Mouse (Mus musculus): ENCODE measurements around the gene Dnmt1.

Dnmt1 gene

GRCm38 (mm10) chr9:20976216-20976960 is 16.7 kb upstream of the Dnmt1 start, which contains the start of gene S1pr2:
Gene S1pr2, minus strand, starts transcription at chr9:20976781.
- DNase-seq: peak; percentile 95

DNA sequence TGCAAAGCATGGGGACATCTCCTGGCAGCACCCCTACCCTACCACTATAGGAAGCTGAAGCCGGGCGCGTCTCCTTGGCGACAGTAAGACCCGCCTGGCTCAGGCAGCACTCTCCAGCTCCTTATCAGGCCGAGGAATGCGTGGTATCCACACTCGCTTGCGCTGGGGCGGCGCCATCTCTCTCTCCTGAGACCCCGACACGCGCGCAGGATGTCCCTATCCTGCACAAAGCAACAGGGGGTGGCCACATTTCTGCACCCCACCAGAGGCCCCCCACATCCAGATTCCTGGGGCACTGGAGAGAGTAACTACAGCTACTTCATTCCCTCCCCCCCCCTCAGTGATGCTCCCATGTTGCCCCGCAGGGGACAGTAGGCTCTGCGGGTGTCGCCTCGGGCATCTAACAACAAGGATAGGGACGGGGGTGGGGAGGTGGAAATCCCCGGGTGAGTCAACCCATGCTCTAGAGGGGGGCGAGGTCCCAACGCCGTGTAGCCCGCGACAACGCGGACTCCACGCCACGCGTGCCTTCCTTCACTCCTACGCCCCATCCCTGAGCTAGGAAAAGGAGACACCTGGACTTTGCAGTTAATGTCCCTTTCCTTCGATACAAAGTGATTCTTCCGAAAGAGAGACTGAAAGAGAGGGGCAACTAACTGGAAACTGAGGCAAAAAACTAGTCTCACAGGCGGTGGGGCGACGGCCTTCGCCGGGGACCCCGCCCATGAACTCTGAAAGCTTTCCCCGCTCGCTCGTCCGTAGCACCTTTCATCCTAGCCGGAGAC is 15.9 kb upstream of the Dnmt1 start:
- peak; percentile 79 for DNase-seq

DNA sequence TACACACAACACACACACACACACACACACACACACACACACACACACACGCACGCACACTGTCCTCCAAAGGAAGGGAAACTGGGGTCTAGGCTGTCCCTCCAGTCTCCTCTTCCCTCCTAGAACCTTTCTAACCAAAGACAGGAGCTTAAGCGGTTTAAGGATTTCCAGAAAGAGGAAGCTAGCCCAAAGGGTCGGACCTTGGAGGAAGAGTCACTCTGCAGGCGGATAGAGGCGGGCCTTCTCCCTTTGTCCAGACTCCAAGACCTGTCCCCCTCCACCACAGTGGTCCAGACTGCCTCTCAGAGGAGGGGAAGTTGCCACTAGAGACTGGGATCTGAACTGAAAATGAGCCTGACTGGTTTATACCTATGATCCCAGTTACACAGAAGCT is 14.0 kb upstream of the Dnmt1 start:
- DNase-seq: peak; percentile 31

DNA sequence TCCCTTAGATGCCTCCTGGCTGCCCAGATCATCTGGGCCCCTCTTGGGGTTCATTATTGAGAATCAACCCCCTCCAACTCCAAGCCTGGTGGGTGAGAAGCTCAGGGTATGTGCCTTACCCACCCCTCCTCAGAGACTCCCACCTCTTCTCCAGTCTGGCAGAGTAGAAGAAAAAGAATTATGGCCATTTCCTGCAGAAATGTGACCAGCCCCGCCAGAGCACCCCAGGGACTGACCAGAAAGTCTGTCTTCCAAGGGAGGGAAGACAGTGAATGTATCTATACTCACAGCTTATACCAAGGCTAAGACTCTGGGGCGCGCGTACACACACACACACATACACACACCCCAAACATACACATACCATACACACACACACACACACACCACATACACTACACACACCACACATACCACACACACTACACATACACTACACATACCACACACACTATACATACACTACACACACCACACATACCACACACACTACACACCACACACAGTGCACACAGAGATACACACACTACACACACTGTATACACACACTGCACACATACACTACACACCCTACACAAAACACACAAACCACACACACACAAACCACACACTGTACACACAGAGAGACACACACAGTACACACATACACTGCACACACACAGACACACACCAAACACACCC is 13.5 kb upstream of the Dnmt1 start:
- DNase-seq: no peak

DNA sequence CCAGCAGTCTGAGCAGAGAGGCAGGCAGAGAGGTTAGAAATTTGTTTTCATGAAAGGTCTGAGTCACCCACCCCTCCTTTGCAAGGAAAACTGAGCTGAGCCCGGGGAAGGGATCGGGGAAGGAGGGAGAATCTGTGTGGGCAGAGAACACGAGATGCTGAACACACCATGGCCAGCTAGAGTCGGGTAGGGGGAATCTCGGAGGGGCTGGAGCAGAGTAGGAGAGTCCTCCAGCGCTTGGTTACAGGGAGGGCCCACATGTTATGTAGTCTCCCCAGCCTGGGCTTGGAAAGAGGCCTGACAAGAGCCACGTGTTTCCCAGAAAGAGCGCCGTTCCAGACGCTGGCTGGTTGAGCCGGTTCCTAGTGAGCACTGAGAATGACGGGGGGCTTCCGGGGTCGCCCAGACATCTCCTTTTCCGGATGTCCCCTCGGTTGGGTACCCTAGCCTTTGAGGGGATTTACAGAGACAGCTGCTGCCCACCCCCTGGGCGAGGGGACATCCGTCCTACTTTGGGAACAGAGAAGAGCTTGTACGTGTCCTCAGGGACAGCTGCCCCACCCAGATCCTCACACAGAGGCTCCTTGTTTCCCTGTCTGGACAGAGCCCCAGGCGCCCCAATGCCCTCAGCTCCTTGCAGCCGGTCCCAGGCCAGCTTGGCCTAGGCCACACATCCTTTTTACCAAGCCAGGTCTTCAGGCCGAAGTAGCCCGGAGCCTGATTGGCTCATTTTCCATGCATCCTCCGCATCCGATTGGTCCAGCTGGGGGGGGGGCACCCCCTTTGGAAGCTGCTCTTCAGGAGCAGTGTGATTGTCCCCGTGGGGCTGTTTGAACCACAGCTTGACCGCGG is 12.7 kb upstream of the Dnmt1 start:
- DNase-seq: peak; percentile 65

- DNase-seq: peak; percentile 82
These were observed 12.1 kb upstream of the Dnmt1 start for GRCm38 (mm10) chr9:20971751-20972140.

DNA sequence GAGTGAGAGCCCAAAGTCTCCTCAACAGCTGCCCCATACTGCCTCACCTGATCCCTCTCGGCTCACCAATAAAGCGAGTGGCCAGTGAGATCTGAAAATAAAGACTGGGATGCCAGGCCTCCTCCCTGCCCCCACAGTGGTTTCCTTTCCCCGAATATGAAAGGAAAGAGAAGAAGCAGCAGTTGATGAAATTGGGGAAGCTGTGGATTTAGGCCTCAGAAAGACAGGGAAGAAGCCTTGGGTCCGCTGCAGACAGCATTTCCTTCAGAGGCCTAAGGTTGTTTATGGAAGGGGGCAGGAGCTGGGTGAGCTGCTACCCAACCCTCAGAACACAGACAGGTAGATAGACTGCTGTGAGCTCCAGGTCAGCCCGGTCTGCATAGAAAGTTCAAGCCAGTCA is 7.1 kb upstream of the Dnmt1 start:
- DNase-seq: no peak

GRCm38 (mm10) chr9:20966008-20966407 is 6.3 kb upstream of the Dnmt1 start:
- no peak for DNase-seq

DNA sequence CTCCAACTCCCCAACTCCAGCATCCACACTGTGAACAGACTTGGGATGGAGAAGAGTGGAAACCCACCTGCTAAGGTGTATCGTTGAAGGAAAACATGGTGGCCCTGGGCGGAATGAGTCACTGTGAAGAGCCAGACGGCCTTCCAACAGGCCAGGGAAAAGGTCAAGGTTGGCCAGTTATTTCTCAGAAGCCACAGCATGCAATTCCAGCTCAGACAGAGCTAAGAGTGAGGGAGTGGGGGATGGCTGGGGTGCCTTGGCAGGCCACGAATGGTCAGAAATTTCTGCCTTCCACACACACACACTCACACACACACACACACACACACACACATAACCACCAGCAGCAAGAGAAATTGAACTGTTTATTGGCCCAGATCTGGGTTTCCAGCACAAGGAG is 5.9 kb upstream of the Dnmt1 start:
- DNase-seq: no peak

DNA sequence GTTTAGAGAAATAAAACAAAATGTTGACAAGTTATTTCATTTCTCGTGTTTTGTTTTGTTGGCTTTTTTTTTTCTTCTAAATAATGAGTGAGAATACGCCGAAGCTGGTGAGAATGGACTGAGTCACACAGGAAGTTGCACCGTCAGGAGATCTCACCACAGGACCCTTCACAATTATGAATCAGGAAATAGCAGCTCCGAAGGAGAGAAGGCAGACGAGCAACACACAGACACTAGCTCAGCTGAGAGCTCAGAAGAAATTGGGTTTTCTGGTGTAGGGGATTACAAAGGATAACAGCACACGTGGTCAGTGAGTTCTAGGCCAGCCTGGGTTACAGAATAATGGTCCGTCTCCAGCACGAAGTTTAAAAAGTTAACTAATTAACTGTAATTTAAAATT is 1.9 kb upstream of the Dnmt1 start:
- DNase-seq: no peak

DNA sequence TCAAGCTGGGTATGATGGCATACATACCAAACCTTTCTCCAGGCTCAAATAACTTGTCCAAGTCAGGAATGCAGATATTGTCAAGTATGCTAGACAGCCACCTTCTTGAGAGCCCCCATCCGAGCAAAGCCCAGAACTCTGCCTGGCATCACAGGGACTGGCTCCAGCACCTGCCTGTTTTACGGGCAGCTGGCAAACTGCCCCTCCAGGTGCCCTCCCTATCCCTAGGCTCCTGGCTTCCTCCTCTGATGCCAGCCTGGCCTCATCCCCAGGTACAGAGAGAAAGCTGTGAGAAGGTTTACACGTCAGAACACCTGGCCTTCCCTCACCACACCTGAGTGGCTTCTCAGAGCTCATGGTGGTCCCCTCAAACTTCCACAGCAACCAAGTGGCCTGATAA is 2.7 kb downstream of the Dnmt1 start:
- no peak for DNase-seq

GRCm38 (mm10) chr9:20952520-20953227 is 7.0 kb downstream of the Dnmt1 start:
- DNase-seq: peak; percentile 97

- DNase-seq: no peak
These were observed 7.6 kb downstream of the Dnmt1 start for GRCm38 (mm10) chr9:20951966-20952519.

DNA sequence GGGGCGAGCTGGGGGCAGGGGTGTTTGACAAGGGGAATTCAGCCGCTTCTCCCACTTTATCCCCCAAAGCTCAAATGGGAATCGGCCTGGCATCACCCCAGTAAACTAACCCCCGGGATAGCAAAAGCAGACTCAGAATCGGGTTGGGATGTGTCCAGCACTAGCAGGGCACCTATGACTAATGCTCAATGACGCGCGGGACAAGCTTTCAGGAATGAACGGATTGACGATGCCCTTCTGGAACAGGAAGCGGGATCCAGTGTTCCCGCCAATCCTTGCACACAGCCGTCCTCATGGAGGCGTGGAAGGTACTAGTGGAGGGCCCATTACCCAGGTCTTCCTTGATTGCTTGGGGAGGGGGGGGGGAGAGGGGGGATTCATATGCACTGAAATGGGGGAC is 8.2 kb downstream of the Dnmt1 start:
- DNase-seq: peak; percentile 49

DNA sequence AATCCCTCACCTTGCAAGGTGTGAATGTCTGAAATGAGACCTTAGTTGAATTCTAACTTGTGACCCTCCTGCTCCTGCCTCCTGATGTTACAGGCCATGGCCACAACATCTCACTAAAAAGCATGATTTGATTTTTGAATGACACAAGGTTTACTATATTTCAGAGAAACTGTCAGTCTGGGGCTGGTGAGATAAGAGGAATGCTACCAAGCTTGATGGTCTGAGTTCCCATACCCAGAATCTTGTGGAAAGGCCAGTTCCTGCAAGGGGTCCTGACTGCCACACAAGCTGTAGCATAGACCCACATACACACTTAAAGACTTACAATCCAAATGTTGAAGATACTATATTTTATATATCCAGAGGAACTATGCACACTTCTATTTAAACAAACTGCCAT is 9.3 kb downstream of the Dnmt1 start:
- no peak for DNase-seq

DNA sequence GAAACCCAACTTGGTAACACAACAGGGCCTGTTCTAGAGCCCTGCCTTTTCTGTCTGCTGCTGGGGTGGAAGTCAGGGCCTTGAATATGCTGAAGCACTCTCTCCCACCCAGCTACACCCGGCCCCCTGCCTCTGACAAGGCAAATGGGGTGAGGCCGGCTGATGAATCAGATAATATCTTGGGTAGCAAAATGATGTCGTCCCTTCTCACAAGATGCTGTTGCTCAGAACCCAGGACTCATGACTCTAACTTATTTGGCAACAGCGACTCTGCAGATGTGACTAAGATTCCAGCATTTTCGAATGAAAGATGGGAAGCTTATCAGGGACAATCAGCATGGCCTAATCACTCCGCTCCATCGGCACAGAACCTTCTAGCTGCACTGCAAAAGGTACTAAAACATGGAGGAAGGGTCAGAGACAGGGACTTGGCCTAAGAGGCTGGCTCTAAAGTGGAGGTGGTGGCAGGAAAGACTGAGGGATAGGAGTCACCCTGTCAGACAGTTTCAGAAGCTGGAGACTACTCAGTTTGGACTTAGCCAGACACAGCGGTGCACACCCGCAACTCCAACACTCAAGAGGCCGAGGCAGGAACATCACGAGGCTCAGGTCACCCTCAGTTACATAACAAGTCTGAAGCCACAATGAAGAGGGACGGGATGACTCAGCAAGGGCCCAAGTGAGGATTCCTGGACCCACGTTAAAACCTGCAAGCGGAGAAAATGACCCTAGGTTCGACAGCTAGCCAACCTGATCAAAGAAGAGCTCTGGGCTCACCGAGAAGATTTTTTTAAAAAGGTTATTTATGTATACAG is 13.4 kb downstream of the Dnmt1 start:
- no peak for DNase-seq

GRCm38 (mm10) chr9:20944697-20945370 is 14.9 kb downstream of the Dnmt1 start:
- no peak for DNase-seq

- no peak for DNase-seq
These were observed 15.8 kb downstream of the Dnmt1 start for GRCm38 (mm10) chr9:20943911-20944310.

GRCm38 (mm10) chr9:20943396-20943795 is 16.3 kb downstream of the Dnmt1 start:
- peak; percentile 14 for DNase-seq

DNA sequence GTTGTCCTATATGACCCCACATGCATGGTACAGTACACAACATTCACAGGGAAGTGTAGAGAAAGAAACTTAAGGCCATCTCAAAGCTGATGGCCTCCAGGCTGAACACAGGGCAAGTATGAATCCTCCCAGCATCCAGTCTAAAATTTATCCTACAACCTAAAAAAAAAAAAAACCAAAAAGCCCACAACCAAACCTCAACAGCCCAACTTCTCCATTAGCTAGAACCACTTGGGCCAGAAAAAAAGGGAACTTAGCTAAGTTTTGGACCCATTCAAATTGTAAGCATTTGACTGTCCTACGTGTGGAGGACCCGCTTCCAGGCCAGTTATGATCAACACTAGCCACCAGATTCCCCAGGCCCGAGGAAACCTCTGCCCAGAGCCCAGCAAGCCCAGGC is 36.4 kb downstream of the Dnmt1 start:
- DNase-seq: no peak

Measured in lung, postnatal 10 days (tissue).